Mouse (Mus musculus) lung, postnatal 10 days (tissue): ENCODE measurements around the gene Tcp11x2.

Source experiments
- DNase-seq: peaks from one replicate; pipeline ENCODE4 v3.0.0; 2021

The Tcp11x2 gene

GRCm38 (mm10) chrX:135693633-135694032 lies at the start of gene Tcp11x2:
Tcp11x2 (minus strand) TSS chrX:135693790.
- DNase-seq: no peak

- DNase-seq: no peak
Measured at GRCm38 (mm10) chrX:135743056-135743355, 49.4 kb upstream of the Tcp11x2 start.

- DNase-seq: peak; percentile 92
Measured at GRCm38 (mm10) chrX:135742304-135743055, 48.9 kb upstream of the Tcp11x2 start, which contains the start of the genes Armcx5 and Gprasp1. Armcx5 (plus strand) TSS chrX:135742733. Gprasp1 (plus strand) TSS chrX:135742733.

- no peak for DNase-seq
Measured at GRCm38 (mm10) chrX:135738730-135739520, 45.3 kb upstream of the Tcp11x2 start.

- DNase-seq: no peak
Measured at GRCm38 (mm10) chrX:135725161-135725560, 31.6 kb upstream of the Tcp11x2 start, which contains the start of gene Tmsb15a. Tmsb15a (minus strand) TSS chrX:135725261.

GRCm38 (mm10) chrX:135712845-135713244 lies 19.3 kb upstream of the Tcp11x2 start:
- DNase-seq: no peak

- DNase-seq: no peak
Measured at GRCm38 (mm10) chrX:135704349-135704748, 10.8 kb upstream of the Tcp11x2 start.

GRCm38 (mm10) chrX:135703111-135703510 lies 9.5 kb upstream of the Tcp11x2 start:
- DNase-seq: no peak

GRCm38 (mm10) chrX:135687802-135688201 lies 5.8 kb downstream of the Tcp11x2 start:
- DNase-seq: no peak

GRCm38 (mm10) chrX:135681858-135682257 lies 11.7 kb downstream of the Tcp11x2 start:
- no peak for DNase-seq

- peak; percentile 44 for DNase-seq
Measured at GRCm38 (mm10) chrX:135652173-135652772, 41.3 kb downstream of the Tcp11x2 start.

- no peak for DNase-seq
Measured at GRCm38 (mm10) chrX:135627605-135628004, 66.0 kb downstream of the Tcp11x2 start, which contains the start of gene Prame. Prame (minus strand) TSS chrX:135627705.
